Mouse (Mus musculus) lung, adult 18-20 months (tissue): ENCODE measurements around the gene Taf15.
"Not testable (repeated sequence)": the region's sequence is repeated elsewhere in the genome, so short reads cannot be mapped to it uniquely, and the experiment has no call there.

Experiments
- DNase-seq, 2 experiments: peaks; one replicate each; pipeline ENCODE4 v3.0.0; 2022; ENCODE audit warnings: mixed read lengths in 2 of 2

The Taf15 gene

GRCm38 (mm10) chr11:83540931-83541330 is 68.0 kb downstream of the Taf15 start:
- no peak for DNase-seq

DNA sequence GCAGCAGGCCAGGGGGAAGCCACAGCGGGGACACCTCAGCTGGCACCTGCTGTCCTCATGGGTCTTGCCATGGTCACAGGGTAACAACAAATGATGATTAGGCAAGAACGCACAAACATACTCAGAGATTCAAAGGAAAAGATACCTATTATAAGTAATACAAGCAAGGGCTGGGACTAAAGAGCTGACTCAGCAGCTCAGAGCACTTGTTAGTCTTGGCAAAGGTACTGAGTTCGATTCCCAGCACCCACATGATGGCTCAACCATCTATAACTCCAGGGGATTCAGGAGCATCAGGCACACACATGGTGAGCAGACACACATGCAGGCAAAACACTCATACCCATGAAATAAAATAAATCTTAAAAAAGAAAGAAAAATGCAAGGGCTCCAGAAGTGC is 68.5 kb downstream of the Taf15 start:
- DNase-seq, result no peak

- DNase-seq, result no peak
Measured at GRCm38 (mm10) chr11:83544214-83544613, 71.3 kb downstream of the Taf15 start.

GRCm38 (mm10) chr11:83550186-83550632 is 77.3 kb downstream of the Taf15 start:
- no peak for DNase-seq

GRCm38 (mm10) chr11:83551037-83551436 is 78.2 kb downstream of the Taf15 start:
- not testable (repeated sequence) for DNase-seq

DNA sequence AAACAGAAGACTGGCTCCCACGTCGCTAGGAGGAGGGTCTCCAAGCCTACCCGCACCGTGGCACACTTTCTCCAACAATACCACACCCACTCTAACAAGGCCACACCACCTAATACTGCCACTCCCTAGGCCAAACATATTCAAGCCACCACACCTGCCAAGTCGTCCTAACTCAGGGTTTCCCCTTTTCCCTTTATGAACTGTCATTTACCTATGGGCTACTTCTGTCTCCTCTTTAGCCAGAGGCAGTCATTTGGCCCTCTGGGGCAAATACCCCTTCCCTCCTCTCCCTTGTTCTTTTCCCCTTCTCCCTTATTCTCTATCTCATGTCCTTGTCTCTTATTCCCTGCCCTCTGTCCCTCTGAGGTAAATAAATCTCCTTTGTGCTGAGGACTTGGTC is 78.8 kb downstream of the Taf15 start:
- no peak for DNase-seq
